Mouse (Mus musculus) heart, postnatal 36 days (tissue): ENCODE measurements around the gene Det1. TPM values are rescaled to one million over a fixed set of nuclear protein-coding genes. Genes with fewer than 3 reads are reported as not detected.

Experiments used
- DNase-seq, 2 experiments: peaks; one replicate each; pipeline ENCODE4 v3.0.0; 2021 to 2022
- intact Hi-C: fragments of 180-260 bp; cut with DNase I; formaldehyde crosslinking; loops from one replicate; pipeline ENCODE4 v1.15.1; 2025
- total RNA-seq, 2 experiments: library from RNA; stranded (reverse); gene quantifications; 2 replicates each; pipeline ENCODE4 v1.2.3; 2021

Gene Det1
- 10 to 100 TPM; 12.1 to 14.4 TPM for total RNA-seq

DNA sequence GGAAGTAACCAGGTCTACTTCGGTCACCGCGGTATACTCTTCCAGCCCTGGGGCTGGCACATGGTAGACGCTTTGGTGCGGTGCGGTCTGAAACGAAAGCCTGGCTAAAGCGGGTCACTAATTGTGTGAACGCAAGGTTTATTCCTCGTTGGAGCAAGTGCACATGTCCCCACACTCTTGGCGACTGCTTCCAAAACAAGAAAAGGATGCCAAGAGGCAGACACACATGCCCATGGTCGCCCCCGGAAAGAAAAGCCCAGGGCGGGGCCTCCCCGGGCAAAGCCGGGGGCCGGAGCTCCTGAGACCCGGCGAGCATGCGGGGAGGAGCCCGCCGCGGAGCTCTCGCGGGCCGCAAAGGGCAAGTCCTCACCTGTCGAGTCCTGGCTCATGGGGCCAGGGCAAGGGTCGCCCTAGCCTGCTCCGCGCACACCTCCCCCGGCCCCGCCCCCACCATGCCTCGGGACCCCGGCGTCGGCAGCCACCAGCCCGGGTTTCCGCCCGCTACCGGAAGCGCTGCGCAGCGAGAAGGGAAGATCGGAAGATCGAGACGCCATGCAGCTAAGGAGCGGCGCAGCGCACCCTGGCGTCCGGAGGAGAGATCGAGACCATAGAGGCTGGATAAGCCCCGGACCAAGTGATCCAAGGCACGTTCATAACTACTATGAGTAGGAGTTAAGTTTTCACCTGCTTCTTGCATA lies at the start of gene Det1:
TSS of gene Det1 (minus strand) at position 527 of the 698 bp plus-strand sequence.
- peak; percentile 92 to 93 for DNase-seq

DNA sequence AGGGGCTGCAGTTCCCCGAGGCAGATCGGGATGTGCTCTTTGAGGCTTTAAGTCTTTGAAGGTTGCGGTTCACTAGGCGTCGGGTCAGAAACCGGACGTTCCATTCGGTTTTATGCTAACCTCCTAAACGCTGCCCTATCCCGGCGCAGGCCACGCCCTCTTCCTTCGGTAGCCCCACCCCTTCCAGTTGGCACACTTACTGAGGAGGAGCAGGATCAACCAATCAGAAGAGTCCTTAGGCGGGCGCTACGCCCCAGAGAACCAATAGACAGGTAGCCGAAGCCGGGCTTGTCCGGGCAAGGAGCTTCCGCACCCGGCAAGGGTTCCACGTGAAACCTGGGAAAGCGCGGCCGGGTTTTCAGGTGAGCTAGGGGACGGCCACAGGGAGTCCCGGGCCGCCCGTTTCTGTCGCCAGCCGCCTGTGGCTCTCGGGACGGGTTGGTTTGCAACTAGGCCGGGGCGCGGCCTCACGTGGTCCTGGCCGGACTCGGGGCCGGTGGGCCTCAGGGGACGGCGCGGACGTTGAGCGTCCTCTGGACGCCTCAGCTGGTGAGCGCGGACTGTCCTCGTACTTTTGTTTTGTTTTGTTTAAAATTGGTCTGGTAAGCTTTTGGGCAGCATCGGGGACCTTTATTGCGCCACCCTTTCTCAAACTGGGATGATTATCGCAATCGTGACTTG lies 48.7 kb upstream of the Det1 start, which contains the start of gene Aen:
TSS of gene Aen (plus strand) at position 202 of the 681 bp plus-strand sequence.
- peak; percentile 97 to 99 for DNase-seq
- intact Hi-C loops: no loop called here

More for the DNA sequence above, at the start of gene Det1:
- intact Hi-C loops: loop anchor here (2.0 kb wide), 1 partner anchor 52 kb away; no protein-coding TSS in a partner anchor

DNA sequence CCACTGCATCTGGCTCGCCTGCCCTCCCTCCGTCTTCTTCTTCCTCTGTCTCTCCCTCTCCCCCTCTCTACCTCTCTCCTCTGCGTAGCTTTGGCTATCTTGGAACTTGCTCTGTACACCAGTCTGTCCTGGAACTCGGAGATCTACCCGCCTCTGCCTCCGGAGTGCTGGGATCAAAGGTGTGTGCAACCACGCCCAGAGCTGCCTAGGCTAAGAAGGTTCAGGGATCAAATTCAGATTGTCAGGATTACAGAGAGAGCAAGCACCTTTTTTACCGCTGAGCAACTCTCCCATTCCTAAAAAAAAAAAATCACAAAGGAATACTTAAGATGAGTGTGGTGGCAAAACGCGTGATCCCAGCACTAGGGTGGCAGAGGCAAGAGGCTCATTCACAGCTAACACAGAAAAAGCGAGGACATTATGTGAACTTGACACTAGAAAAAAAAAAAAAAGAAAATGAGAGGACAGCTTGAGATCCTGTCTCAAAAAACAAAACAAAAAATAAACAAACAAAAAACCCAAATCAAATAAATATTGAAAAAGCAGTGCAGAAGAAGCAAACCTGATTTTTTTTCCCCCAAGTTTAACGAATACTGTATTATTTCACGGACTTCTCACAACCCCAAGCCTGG lies 48.1 kb upstream of the Det1 start:
- DNase-seq: no peak
- intact Hi-C loops: no loop called here

DNA sequence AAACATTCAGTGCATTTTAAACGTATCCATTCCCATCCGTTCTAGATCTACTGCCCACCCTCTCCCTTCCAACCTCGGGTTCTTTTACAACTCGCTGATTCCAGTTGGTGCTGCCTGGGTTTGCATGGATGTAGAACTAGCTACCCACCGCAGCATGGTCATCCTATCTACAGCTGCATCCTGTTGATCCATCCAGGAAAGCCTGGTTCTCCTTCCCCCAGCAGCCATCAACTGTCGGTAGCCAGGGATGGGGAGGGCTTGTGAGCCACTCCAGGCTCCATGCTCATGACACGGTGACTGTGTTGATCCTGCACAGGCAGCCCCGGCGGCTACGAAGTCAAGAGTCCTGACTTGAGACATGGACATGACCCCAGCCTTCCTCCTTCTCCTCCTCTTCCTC lies 46.9 kb upstream of the Det1 start:
- intact Hi-C loops: loop anchor here (5.0 kb wide), 1 partner anchor 297 kb away; no protein-coding TSS in a partner anchor
- no peak for DNase-seq

DNA sequence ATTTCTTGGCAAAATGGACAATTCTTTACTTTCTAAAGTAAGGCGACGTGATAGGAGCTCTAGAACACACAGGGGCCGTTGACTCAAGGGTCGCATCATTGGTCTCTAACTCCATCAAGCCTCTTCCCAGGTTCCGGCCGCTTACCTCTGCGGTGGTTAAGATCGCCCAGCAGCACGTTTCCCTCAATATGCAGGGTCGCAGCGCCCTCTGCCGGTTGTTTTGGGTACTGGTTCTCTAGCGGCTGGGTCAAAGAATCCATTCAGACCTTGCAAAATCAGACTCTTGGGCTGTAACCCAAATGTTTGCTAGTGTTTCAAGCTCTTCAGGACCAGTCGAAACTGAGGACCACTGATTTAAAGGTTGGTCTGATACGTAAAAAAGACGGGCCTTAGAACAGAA lies 43.6 kb upstream of the Det1 start:
- DNase-seq: peak; percentile 84 to 94
- intact Hi-C loops: loop anchor here (1.0 to 5.0 kb wide), 3 partner anchors 42 to 293 kb away; no protein-coding TSS in a partner anchor

DNA sequence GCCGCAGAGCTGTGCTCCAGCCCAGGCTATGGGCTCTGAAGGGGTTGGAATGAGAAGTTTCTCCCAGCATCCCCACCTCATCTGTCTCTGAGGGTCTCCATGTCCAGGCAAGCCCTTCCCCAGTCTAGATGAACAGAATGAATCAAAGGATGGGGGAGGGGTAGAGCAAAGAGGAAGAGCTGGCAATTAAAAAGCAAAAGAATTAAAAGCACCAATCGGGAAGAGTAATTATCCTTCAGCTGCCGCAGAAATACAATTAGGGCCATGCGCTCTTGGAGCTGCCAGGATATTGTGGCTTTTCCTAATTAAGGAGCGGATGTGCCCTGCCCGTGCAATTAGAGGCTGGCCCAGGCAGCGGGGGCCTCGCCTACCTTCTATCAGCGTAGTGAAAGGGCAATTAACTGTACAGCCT lies 40.4 kb upstream of the Det1 start:
- intact Hi-C loops: no loop called here
- DNase-seq: no peak

DNA sequence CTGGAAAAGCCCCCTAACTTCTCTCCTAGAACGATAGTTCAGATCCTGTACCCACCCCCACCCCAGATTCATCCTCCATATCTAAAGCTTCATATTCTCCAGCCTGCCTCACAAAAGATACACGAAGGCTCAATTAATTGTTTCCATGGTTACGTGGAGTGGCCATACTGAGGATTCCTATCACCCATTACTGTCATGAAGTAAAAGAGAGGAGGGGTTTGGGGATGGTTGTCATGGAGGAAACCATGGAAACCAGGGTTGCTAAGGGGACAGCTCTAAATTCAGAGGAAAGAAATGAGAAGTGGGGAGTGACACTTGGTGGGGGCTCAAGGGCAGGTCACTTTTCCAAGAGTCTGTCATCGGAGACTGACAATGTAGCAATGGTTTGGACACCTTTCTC lies 39.4 kb upstream of the Det1 start:
- intact Hi-C loops: no loop called here
- no peak for DNase-seq

DNA sequence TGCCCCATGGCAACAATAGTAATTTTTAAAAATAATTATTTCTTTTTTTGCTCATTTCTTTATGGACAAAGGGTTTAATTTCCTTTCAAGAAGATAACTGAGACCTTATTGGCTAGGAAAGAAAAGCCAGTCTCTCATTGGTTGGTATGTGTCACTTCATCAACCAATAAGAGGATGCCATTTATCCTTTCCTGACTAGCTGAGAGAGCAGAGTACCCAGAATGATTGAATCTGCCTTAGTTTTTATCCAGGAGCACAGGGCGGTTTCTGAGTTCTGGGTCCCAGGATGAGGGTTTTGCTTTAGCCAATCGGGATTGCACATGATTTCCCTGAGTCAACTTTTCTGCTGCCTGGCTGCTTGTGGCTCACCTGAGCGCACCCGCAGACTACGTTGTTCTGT lies 38.3 kb upstream of the Det1 start:
- intact Hi-C loops: no loop called here
- DNase-seq: no peak

DNA sequence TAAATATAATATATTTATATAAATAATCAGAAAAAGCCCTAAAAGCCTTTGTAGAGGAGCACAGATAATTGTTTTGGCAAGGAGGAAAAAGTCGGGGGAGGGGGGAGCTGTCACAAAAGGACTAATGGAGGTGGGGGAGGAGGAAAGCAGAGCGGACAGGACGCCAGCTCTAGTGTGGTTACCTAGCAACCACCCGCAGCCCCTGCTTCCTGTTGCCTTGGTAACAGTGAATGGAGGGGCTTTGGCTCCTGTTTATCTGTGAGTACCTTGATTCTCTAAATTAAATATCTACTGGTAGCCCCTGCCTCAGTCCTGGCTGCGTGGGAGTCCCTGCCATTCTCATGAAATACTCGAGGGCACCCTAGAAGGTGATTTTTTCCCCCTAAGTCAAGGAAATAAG lies 37.1 kb upstream of the Det1 start:
- DNase-seq: no peak
- intact Hi-C loops: no loop called here

DNA sequence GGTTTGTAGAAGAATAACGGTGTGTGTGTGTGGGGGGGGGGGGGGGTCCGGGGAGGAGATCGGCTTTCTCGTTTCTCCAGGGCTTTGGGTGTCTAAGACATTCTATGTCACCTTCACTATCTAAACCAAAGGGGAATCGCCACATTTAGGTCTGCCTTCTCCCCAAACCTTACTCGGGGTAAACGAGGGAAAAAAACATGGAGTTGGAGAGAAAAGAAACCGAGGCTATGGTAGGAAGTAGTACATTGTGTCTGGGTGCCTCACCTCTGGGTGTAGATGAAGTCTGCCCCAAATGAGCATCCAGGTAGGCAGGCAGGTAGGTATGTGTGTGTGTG lies 36.6 kb upstream of the Det1 start:
- no peak for DNase-seq
- intact Hi-C loops: no loop called here

DNA sequence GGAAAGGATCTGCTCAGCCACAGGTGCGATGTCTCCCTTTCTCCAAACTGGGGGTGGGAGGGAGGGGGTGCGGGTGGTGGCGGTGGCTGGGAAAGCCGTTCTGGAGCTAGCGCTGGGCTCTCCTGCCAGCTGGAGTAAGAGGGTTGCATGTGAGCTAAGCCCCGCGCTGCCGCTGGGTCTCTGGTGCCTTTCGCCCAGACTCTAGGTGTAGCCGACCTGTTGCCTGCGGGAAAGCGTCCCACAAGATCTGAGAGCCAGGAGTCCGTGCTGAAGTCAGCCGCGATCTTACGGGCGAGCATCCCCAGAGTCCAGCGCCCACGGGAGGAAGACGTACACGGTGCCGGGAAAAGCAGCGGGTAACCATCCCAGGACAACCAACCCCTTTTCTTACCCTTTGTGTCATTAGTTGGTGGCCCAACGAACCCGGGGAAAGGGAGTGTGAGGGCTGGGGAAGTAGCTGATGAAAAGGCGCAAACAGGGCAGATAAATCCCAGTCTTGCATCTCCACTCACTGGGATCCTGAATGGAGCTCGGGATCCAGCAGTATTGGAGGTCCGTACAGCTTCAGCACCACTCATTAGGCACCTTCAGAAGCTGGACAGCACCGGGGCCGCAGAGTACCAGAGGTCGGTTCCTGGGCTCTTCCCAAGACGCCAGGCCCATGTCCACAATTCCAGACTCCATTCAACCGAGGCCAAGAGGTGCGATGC lies 36.1 kb upstream of the Det1 start:
- intact Hi-C loops: no loop called here
- no peak for DNase-seq

DNA sequence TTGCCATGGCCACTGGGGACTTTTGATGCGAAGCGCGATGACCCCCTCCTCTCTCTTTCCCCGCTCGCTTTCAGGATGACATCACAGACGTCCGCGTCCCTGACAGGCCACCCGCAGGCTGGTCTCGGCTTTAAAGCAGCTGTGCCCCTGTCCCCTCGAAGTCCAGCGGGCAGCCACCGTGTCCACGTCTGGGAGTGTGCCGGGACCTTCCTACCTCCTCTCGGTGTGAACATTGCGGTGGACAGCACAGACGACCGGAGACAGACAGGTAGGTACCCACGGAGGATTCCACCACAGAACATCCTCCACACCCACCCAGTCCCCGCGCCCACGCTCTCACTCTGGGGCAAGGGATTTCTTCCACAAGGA lies 35.4 kb upstream of the Det1 start:
- DNase-seq: no peak
- intact Hi-C loops: no loop called here

DNA sequence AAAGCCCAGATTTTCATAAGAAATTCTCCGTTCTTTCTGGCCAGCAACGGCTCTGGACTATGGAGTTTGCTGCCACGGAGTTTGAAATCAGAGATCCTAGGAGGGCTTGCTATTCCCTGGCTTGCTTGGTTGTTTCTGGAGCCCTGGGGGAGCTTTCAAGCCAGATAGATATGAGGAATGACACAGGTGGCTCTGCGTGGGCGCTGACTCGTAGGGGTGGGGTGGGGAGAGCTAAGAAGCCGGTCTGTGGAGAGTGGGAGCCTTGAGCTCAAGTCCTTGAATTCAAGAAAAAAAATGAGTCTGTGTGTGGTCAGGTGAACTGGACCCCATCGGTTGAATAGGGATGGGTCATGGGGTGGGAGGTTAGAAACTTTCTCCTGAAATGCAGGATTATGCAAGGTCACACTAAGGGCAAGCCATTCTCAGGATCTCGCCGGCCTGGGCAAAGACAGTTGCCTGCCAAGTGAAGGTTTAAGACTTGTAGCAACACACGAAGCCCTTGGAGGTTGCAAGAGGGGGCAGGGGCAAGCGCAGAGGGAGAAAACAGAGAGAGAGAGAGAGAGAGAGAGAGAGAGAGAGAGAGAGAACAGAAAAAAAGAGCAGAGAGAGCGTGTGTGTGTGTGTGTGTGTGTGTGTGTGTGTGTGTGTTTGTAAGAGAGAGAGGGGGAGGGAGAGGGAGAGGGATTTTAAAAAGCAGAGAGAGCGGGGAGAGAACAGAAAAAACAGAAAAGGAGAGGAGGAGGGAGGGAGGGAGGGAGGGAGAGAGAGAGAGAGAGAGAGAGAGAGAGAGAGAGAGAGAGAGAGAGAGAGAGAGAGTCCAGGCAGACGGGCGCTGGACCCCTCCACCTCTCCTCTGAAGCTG lies 34.8 kb upstream of the Det1 start:
- intact Hi-C loops: no loop called here
- DNase-seq: no peak

DNA sequence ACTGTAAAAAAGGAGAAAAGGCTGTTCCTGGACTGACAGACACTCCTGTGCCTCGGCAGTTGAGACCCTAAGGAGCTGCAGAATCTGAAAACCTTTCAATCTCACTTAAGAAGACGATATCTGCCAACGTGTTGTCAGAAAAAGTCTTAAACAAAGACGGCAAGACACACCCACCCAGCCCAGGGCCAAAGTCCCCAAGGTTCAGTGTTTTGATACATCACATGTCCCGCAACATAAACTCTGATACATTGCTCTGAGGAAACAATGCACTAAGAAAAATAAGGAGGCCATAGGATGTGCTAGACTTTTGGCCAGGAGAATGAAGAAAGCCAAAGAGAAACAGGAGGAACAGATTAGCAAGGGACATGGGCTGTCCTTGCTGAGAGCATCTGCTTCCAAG lies 25.8 kb upstream of the Det1 start:
- DNase-seq: no peak
- intact Hi-C loops: no loop called here

DNA sequence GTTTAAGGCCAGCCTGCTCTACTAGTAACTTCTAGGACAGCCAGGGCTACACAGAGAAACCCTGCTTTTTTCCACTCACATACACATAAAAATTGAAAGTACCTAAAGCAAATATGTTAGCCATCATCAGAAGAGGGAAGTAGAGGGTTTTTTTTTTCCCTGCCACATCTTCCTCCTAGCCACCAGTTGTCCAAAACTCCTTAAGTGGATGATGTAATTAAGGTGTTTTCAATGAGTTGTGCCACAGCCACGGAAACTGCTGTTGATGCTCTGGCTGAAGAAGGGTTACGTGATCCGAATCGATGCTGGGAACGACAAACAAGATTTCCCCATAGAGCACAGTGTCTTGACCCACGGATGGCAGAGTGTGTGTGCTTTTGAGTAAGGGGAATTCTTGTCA lies 25.3 kb upstream of the Det1 start:
- intact Hi-C loops: no loop called here
- no peak for DNase-seq

DNA sequence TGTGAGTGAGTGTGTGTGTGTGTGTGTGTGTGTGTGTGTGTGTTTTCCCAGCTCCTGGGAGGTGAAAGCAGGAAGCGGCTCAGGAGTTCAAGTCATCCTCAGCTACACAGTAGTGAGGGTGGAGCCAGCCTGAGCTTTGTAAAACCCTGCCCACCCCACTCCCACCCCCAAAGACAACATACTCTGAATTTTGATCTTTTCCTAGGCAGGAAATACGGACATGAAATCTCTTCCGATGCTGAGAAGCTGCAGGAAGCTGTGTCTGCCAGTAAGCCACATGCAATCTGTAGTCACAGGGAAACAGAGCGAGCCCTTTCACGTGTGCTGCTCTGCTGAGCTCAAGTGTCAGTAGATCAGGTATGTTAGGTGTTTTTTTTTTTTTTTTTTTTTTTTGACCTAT lies 21.7 kb upstream of the Det1 start:
- intact Hi-C loops: no loop called here
- DNase-seq: no peak

DNA sequence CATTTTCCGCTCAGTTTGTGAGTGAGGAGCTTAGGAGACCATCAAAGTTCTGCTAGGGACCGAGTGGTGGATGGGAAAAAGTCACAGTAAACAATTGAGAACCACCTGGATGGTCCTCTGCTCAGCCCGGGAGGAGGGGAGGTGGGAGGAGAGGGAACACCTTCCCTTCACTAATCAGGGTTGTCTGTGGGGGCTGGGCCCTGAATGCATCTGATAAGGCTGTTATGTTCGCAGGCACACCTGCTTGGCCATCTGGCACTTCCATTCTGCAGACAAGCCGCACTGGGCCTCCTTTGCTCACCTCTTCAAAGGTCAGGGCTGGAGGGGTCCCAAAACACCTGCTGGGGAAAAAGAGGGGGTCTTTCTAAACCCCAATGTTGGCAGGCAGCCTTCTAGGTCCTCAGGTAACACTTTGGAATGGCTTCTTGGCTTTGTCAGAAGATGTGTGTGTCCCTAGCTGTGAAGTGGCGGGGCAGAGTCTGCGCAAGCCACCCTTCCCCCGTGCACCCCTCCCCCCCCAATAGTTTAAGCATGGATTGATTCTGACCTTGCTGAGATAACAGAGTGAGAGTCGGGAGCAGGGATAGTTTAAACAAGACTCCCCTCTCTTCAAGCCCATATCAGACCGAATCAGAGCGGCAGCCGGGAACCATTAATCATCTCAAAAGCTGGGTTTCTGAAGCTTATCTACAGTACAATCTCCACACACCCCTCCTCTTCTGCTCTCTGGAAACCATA lies 18.3 kb upstream of the Det1 start:
- no peak for DNase-seq
- intact Hi-C loops: no loop called here

DNA sequence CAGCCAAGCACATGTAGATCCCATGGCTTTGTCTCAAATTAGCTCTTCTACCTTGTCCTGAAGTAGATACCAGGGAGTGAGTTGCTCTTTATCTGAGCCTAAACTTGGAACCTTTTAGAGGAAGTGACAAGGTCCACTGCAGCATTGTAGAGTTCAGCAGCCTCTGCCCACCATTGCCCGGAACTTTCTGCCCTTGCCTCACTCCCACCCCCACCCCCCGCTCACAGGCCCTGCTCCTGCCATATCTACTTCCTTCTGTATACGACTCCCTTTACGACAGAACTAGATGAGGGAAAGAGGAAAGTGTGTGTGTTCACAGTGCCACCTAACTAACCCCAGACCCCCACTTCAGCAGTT lies 17.4 kb upstream of the Det1 start:
- intact Hi-C loops: no loop called here
- no peak for DNase-seq

DNA sequence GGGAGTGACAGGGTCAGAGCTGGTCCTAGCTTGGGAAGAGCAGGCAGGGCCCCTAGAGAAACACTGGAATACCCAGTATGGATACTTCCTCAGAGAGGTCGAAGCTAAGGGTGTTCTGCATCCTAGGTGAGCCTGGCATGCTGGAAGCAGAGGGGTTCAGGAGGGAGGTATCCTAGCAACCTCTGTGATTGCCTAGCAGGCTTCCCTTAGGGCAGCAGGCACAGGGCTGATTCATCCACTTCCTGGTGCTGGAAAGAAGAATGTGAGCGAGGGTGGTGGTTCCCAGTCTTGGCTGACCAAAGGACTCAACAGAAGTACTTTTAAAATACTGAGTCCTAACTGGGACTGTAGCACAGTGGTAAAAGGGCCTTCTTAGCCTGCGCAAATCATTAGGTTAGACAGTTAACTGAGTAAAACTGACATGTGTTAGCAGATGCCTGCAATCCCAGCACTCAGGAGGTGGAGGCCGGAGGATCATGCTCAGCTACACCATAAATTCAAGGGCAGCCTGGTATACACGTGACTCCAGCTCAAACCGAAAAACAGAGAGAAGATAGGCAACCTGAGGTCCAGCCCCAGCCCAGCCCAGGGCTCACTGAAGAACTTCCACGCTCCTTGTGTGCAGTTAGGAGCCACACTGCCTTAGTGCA lies 16.9 kb upstream of the Det1 start:
- intact Hi-C loops: no loop called here
- no peak for DNase-seq
